Mouse (Mus musculus): Measurements from ENCODE around the gene Smarcc2. TPM values are rescaled to one million over a fixed set of nuclear protein-coding genes. Genes with fewer than 3 reads are reported as not detected.

Gene Smarcc2
- polyA plus RNA-seq, 1 experiment: 19.5 TPM

DNA sequence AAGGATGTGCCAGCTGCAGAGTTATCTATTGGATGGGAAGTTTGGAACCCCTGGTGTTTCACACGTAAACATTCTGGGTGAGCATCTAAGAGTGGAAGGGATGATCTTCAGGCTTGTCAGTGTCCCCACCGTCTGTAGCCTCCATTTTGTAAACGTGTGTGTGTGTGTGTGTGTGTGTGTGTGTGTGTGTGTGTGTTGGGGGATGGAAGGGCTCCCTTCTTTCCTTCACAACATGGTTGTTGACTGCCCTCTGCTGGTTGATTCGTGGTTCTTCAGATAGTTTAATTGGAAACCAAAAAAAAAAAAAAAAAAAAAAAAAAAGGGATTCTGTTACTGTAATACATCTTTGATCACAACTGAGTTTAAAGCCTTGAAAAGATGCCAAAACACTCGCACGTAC lies 3.8 kb upstream of the Smarcc2 start:
- Histone ChIP-seq H3K27me3 (ENCODE audit: control insufficient read depth) (no peaks in the 10 kb centered on the region), H3K4me1 (ENCODE audit: control insufficient read depth) (peaks cover 38% of the 10 kb centered on the region), H3K4me3 (replicated peaks) (no peak overlapping the region), H3K9me3 (ENCODE audit: control insufficient read depth, low read length) (no peaks in the 10 kb centered on the region), H3K36me3 (ENCODE audit: control insufficient read depth) (peaks cover 1% of the 10 kb centered on the region)
- TF ChIP-seq TAL1 (IDR thresholded peaks at IDR 0.05; ENCODE audit: low read length): no peak
- no peak for TF ChIP-seq GATA1 (IDR thresholded peaks at IDR 0.05; ENCODE audit: low read length)

DNA sequence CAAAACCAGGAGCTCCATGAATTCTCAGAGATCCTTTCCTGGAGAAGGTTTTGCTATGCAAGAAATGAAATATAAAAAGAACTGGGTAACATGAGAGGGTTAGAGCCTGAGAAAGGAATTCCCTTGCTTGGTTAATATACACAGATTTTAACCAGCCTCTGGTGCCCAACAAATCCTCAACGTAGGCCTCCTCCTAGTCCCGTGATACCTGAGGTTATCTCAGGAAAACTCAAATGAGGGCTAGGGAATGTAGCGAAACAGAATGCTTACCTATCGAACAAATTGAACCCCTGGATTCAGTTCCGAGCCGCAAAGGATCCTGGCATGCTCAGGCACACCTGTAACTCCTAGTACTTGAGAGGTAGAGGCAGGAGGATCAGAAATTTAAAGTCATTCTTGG lies 1.4 kb upstream of the Smarcc2 start:
- Histone ChIP-seq H3K36me3 (ENCODE audit: control insufficient read depth) (peaks cover 25% of the 10 kb centered on the region), H3K9me3 (ENCODE audit: control insufficient read depth, low read length) (no peaks in the 10 kb centered on the region), H3K27me3 (ENCODE audit: control insufficient read depth) (no peaks in the 10 kb centered on the region), H3K4me3 (replicated peaks) (peak overlapping the region; percentile 89), H3K4me1 (ENCODE audit: control insufficient read depth) (peaks cover 48% of the 10 kb centered on the region)
- TF ChIP-seq TAL1 (IDR thresholded peaks at IDR 0.05; ENCODE audit: low read length) (no peak), GATA1 (IDR thresholded peaks at IDR 0.05; ENCODE audit: low read length) (no peak)

DNA sequence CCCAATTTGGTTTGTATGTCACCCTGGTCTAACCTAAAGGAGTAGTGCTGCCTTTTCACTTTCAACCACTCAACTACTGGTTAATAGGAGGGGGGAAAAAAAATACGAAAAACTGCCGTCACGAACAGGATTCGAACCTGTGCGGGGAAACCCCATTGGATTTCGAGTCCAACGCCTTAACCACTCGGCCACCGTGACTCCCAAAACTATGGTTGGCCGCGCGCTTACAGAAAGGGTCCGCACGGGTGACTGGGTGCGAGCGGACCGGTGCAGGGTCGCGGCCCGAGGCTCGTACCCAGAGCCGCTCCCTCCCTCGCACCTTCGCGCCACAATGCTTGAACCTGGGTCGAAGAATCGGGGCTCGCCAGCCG lies 715 bp upstream of the Smarcc2 start:
- no peak for TF ChIP-seq TAL1 (IDR thresholded peaks at IDR 0.05; ENCODE audit: low read length)
- no peak for TF ChIP-seq GATA1 (IDR thresholded peaks at IDR 0.05; ENCODE audit: low read length)
- Histone ChIP-seq H3K4me1 (ENCODE audit: control insufficient read depth) (peaks cover 48% of the 10 kb centered on the region), H3K36me3 (ENCODE audit: control insufficient read depth) (peaks cover 32% of the 10 kb centered on the region), H3K27me3 (ENCODE audit: control insufficient read depth) (no peaks in the 10 kb centered on the region), H3K9me3 (ENCODE audit: control insufficient read depth, low read length) (no peaks in the 10 kb centered on the region), H3K4me3 (replicated peaks) (peak overlapping the region; percentile 89)

DNA sequence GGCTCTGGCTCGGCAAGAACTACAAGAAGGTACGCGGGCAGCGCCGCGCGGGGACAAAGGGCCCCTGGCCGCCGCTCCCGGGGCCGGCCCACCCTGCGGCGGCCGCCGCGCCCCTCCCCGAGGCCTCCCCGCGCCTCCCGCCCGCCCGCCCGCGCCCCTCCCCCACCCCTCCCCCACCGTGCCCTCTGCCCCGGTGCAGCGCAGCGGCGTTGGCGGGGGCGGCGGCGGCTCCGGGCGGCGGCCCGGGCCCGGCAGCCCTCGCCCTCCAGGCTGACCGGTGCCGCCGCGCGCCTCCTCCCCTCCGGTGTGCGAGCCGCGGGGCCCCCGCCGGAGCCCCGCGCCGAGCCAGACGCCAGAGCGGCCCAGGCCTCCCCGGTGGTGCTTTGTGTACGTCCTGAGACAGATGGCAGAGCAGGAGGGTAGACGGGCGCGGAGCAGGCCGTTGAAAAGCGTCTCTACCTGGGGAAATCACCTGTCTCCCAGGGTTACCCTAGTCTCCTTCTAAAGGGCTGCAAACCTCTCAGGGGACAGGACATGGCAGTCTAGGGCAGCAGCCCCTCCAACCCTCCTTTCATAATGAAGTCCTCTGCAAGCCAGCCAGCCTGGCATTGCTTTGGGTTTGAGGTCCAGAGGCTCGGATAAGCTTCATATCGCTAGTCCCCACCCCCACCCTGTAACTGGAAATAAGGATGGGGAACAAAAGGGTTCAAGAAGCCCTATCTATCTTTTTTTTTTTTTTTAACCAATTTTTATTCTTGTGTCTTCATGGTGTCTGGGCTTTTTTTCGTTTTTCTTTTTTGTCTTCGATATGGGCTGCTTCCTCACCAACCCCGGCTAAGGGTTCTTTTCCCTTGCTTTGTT lies 591 bp downstream of the Smarcc2 start:
- Histone ChIP-seq H3K36me3 (ENCODE audit: control insufficient read depth) (peaks cover 45% of the 10 kb centered on the region), H3K27me3 (ENCODE audit: control insufficient read depth) (no peaks in the 10 kb centered on the region), H3K4me1 (ENCODE audit: control insufficient read depth) (peaks cover 48% of the 10 kb centered on the region), H3K9me3 (ENCODE audit: control insufficient read depth, low read length) (no peaks in the 10 kb centered on the region), H3K4me3 (replicated peaks) (peak overlapping the region; percentile 89)
- TF ChIP-seq GATA1 (IDR thresholded peaks at IDR 0.05; ENCODE audit: low read length): no peak
- TF ChIP-seq TAL1 (IDR thresholded peaks at IDR 0.05; ENCODE audit: low read length): no peak

DNA sequence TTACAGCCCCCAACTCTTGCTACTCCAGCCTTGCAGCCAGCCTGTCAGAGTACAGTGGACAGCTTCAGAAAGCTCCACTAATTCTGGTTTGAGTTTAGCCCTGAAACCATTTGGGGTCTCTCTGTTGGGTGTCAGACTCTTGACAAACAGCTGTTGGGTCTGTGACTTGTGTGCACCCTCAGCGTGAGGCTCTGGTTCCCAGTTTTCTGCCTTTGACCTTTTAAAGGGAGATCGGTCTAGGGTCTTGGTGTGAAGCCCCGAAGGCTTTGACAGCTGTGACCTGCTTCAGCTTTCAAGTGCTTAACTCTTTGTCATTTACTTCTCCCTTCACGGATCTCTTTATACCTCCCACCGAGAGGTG lies 1.2 kb downstream of the Smarcc2 start:
- Histone ChIP-seq H3K4me3 (replicated peaks) (peak overlapping the region; percentile 89), H3K27me3 (ENCODE audit: control insufficient read depth) (no peaks in the 10 kb centered on the region), H3K36me3 (ENCODE audit: control insufficient read depth) (peaks cover 51% of the 10 kb centered on the region), H3K4me1 (ENCODE audit: control insufficient read depth) (peaks cover 42% of the 10 kb centered on the region), H3K9me3 (ENCODE audit: control insufficient read depth, low read length) (no peaks in the 10 kb centered on the region)
- TF ChIP-seq GATA1 (IDR thresholded peaks at IDR 0.05; ENCODE audit: low read length) (no peak), TAL1 (IDR thresholded peaks at IDR 0.05; ENCODE audit: low read length) (no peak)

DNA sequence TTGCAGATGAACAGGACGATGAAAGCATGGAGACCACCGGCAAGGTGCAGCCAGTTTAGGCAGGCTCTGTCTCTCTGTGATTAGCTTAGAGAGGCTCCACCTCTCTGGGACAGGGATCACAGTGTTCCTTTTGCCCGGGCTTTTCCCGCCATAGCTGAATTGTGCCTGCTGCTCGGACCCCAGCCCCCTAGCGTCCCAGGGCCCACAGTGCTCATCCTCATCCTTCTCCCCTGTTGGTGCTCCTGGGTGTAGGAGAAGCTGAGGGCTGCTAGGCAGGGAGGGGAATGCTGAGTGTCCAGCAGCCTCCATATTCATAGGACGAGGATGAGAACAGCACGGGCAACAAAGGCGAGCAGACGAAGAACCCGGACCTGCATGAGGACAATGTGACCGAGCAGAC lies 15.3 kb downstream of the Smarcc2 start:
- Histone ChIP-seq H3K27me3 (ENCODE audit: control insufficient read depth) (no peaks in the 10 kb centered on the region), H3K4me3 (replicated peaks) (no peak overlapping the region), H3K4me1 (ENCODE audit: control insufficient read depth) (peaks cover 4% of the 10 kb centered on the region), H3K9me3 (ENCODE audit: control insufficient read depth, low read length) (no peaks in the 10 kb centered on the region), H3K36me3 (ENCODE audit: control insufficient read depth) (peaks cover 97% of the 10 kb centered on the region)
- TF ChIP-seq GATA1 (IDR thresholded peaks at IDR 0.05; ENCODE audit: low read length) (no peak), TAL1 (IDR thresholded peaks at IDR 0.05; ENCODE audit: low read length) (no peak)

DNA sequence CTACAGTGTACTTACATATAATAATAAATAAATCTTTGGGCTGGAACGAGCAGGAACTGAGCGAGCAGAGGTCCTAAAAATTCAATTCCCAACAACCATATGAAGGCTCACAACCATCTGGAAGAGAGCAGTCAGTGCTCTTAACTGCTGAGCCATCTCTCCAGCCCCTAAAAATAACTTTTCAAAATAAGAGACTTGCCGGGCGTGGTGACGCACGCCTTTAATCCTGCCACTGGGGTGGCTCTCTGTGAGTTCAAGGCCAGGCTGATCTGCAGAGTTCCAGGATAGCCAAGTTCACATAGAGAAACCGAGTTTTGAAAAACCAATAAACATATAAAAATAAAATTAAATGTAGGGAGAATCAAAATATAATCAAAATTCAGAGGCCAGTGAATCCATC lies 27.3 kb downstream of the Smarcc2 start:
- Histone ChIP-seq H3K9me3 (ENCODE audit: control insufficient read depth, low read length) (no peaks in the 10 kb centered on the region), H3K27me3 (ENCODE audit: control insufficient read depth) (no peaks in the 10 kb centered on the region), H3K4me1 (ENCODE audit: control insufficient read depth) (peaks cover 8% of the 10 kb centered on the region), H3K4me3 (replicated peaks) (no peak overlapping the region), H3K36me3 (ENCODE audit: control insufficient read depth) (peaks cover 95% of the 10 kb centered on the region)
- no peak for TF ChIP-seq GATA1 (IDR thresholded peaks at IDR 0.05; ENCODE audit: low read length)
- no peak for TF ChIP-seq TAL1 (IDR thresholded peaks at IDR 0.05; ENCODE audit: low read length)

DNA sequence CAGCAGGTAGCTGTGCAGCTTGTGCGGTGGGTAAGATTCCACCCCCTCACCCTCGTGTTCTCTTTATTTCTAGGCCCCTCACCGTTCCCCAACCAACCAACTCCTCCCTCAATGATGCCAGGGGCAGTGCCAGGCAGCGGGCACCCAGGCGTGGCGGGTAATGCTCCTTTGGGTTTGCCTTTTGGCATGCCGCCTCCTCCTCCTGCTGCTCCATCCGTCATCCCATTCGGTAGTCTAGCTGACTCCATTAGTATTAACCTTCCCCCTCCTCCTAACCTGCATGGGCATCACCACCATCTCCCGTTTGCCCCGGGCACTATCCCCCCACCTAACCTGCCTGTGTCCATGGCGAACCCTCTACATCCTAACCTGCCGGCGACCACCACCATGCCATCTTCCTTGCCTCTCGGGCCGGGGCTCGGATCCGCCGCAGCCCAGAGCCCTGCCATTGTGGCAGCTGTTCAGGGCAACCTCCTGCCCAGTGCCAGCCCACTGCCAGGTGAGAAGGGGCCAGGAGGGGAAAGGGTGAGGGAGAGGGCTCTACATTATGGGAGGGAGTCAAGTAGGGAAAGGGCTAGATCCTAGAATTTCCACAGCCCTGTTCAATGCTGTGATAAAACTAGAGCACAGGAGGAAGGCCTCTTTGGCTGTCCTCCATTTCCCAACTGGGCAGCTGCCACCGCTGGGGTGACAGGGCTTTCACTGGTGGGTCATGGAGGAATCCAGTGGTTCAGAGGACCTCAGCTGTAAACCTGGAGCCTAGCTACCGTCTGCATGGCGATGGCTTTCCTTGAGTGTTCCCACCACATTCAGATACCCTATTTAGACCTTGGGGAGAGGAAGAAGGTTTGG lies 29.0 kb downstream of the Smarcc2 start:
- no peak for TF ChIP-seq GATA1 (IDR thresholded peaks at IDR 0.05; ENCODE audit: low read length)
- no peak for TF ChIP-seq TAL1 (IDR thresholded peaks at IDR 0.05; ENCODE audit: low read length)
- Histone ChIP-seq H3K9me3 (ENCODE audit: control insufficient read depth, low read length) (no peaks in the 10 kb centered on the region), H3K27me3 (ENCODE audit: control insufficient read depth) (no peaks in the 10 kb centered on the region), H3K36me3 (ENCODE audit: control insufficient read depth) (peaks cover 91% of the 10 kb centered on the region), H3K4me1 (ENCODE audit: control insufficient read depth) (peaks cover 25% of the 10 kb centered on the region), H3K4me3 (replicated peaks) (no peak overlapping the region)

DNA sequence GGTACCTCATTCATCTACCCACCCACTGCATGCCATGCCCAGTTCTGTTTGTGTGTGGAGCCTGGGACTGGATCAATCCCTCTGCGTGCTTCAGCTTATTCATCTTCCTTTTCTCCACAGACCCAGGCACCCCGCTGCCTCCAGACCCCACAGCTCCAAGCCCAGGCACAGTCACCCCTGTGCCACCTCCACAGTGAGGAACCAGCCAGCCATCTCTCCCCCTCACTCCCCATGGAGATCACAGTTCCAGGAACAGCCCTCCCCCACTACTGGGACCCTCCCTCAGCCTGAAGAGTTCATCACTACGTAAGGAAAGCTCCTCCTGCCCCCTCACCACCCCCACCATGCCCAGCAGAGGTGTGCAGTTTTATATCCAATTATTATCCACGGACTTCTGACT lies 29.7 kb downstream of the Smarcc2 start:
- Histone ChIP-seq H3K36me3 (ENCODE audit: control insufficient read depth) (peaks cover 85% of the 10 kb centered on the region), H3K4me1 (ENCODE audit: control insufficient read depth) (peaks cover 26% of the 10 kb centered on the region), H3K27me3 (ENCODE audit: control insufficient read depth) (no peaks in the 10 kb centered on the region), H3K4me3 (replicated peaks) (no peak overlapping the region), H3K9me3 (ENCODE audit: control insufficient read depth, low read length) (no peaks in the 10 kb centered on the region)
- TF ChIP-seq GATA1 (IDR thresholded peaks at IDR 0.05; ENCODE audit: low read length) (no peak), TAL1 (IDR thresholded peaks at IDR 0.05; ENCODE audit: low read length) (no peak)
